Mouse (Mus musculus) neural tube, embryonic 14.5 days (tissue): ENCODE data around the gene Stk39. TPM values are rescaled to one million over a fixed set of nuclear protein-coding genes. Genes with fewer than 3 reads are reported as not detected.
A peak's percentile ranks its signal among the peaks of the same experiment; 100 is the strongest.

Source experiments
- ATAC-seq: fragments of 200-750 bp; cut with Nextera tagmentation; 2 replicates; pipeline ENCODE4 v1.8.0; 2017; ENCODE audit warnings: low read depth, mild to moderate bottlenecking, moderate TSS enrichment, moderate library complexity
- H3K27ac ChIP-seq: fragments of 300-500 bp; sonication (generic); 2 replicates; pipeline ENCODE4 v1.5.1; 2014; ENCODE audit warnings: low read depth, mild to moderate bottlenecking, control low read depth, low read length, moderate library complexity, mixed read lengths
- H3K27me3 ChIP-seq: fragments of 300-500 bp; sonication (generic); 2 replicates; pipeline ENCODE4 v1.6.1; 2014; ENCODE audit warnings: low read length; ENCODE audit not compliant: control insufficient read depth, insufficient read depth
- H3K36me3 ChIP-seq: fragments of 300-500 bp; sonication (generic); 2 replicates; pipeline ENCODE4 v1.6.1; 2014; ENCODE audit warnings: low read length, mixed read lengths; ENCODE audit not compliant: control insufficient read depth, insufficient read depth
- H3K4me1 ChIP-seq: fragments of 300-500 bp; sonication (generic); 2 replicates; pipeline ENCODE4 v1.6.1; 2014; ENCODE audit warnings: low read length; ENCODE audit not compliant: control insufficient read depth, insufficient read depth
- H3K4me2 ChIP-seq: fragments of 300-500 bp; sonication (generic); 2 replicates; pipeline ENCODE4 v1.6.1; 2014; ENCODE audit warnings: mild to moderate bottlenecking, low read depth, low read length, control low read depth
- H3K4me3 ChIP-seq: fragments of 300-500 bp; sonication (generic); 2 replicates; pipeline ENCODE4 v1.5.1; 2014; ENCODE audit warnings: low read depth, low read length, control low read depth, mixed read lengths
- H3K9ac ChIP-seq: fragments of 300-500 bp; sonication (generic); replicated peaks from 2 replicates; pipeline ENCODE4 v1.6.1; 2014; ENCODE audit warnings: low read depth, mild to moderate bottlenecking, control low read depth, low read length, mixed read lengths
- H3K9me3 ChIP-seq: fragments of 300-500 bp; sonication (generic); 2 replicates; pipeline ENCODE4 v1.6.1; 2016; ENCODE audit warnings: low read length; ENCODE audit not compliant: control insufficient read depth
- WGBS: fragments of 180-500 bp; shearing (Covaris S2); extraction: QIAGEN DNeasy Blood & Tissue Kit; methylation state at CpG from one replicate; pipeline ENCODE4 v1.1.7; 2014; 5-methylcytosine and 5-hydroxymethylcytosine counted together
- polyA plus RNA-seq: library from polyadenylated mRNA; unstranded; fragments of >200 nt; fragmentation: Nextera tagmentation; extraction: Ambion mirVana; gene quantifications from 2 replicates; pipeline ENCODE4 v1.2.1, GENCODE M21; 2014

The Stk39 gene
- polyA plus RNA-seq, 1 experiment from 2014 or later = 37.0 TPM

GRCm38 (mm10) chr2:68442113-68442717 lies 29.9 kb downstream of the Stk39 start:
- no peaks in the 10 kb centered on the region for H3K36me3 ChIP-seq
- no peak overlapping the region for H3K9ac ChIP-seq
- H3K4me3 ChIP-seq = no peak overlapping the region
- no peak overlapping the region for H3K27ac ChIP-seq
- H3K9me3 ChIP-seq = no peaks in the 10 kb centered on the region
- H3K4me2 ChIP-seq = no peak overlapping the region
- no peaks in the 10 kb centered on the region for H3K27me3 ChIP-seq
- H3K4me1 ChIP-seq = no peaks in the 10 kb centered on the region
- 69% methylated on average over 5 of the region's 5 CpGs for WGBS
- ATAC-seq = no peak

- no peak for ATAC-seq
- no peak overlapping the region for H3K9ac ChIP-seq
- peaks cover 11% of the 10 kb centered on the region; the same call in 1 of the 2 replicates for H3K4me1 ChIP-seq
- H3K4me2 ChIP-seq = no peak overlapping the region
- no peaks in the 10 kb centered on the region for H3K9me3 ChIP-seq
- 94% methylated on average over 9 of the region's 9 CpGs for whole genome bisulfite sequencing
- no peak overlapping the region for H3K27ac ChIP-seq
- H3K27me3 ChIP-seq = no peaks in the 10 kb centered on the region
- H3K36me3 ChIP-seq = no peaks in the 10 kb centered on the region
- H3K4me3 ChIP-seq = no peak overlapping the region
Measured at GRCm38 (mm10) chr2:68439614-68440013, 32.5 kb downstream of the Stk39 start.

- Histone ChIP-seq H3K36me3 (no peaks in the 10 kb centered on the region), H3K27ac (no peak overlapping the region), H3K9ac (no peak overlapping the region), H3K27me3 (no peaks in the 10 kb centered on the region), H3K9me3 (no peaks in the 10 kb centered on the region), H3K4me3 (no peak overlapping the region), H3K4me1 (peaks cover 11% of the 10 kb centered on the region; the same call in 1 of the 2 replicates), H3K4me2 (no peak overlapping the region)
- no peak for ATAC-seq
- 71% methylated on average over 5 of the region's 5 CpGs for WGBS
Measured at GRCm38 (mm10) chr2:68437920-68438319, 34.1 kb downstream of the Stk39 start.

GRCm38 (mm10) chr2:68437216-68437615 lies 34.9 kb downstream of the Stk39 start:
- H3K36me3 ChIP-seq = no peaks in the 10 kb centered on the region
- H3K27ac ChIP-seq = no peak overlapping the region
- H3K4me1 ChIP-seq = peaks cover 11% of the 10 kb centered on the region; the same call in 1 of the 2 replicates
- WGBS = 86% methylated on average over 7 of the region's 7 CpGs
- H3K9ac ChIP-seq = no peak overlapping the region
- no peak overlapping the region for H3K4me3 ChIP-seq
- H3K4me2 ChIP-seq = no peak overlapping the region
- H3K9me3 ChIP-seq = no peaks in the 10 kb centered on the region
- ATAC-seq = no peak
- H3K27me3 ChIP-seq = no peaks in the 10 kb centered on the region

- H3K9me3 ChIP-seq = no peaks in the 10 kb centered on the region
- H3K4me3 ChIP-seq = no peak overlapping the region
- WGBS = 40% methylated on average over 10 of the region's 10 CpGs
- ATAC-seq = no peak
- no peaks in the 10 kb centered on the region for H3K36me3 ChIP-seq
- no peak overlapping the region; the same call in 1 of the 2 replicates for H3K9ac ChIP-seq
- no peaks in the 10 kb centered on the region for H3K27me3 ChIP-seq
- peaks cover 11% of the 10 kb centered on the region; the same call in 1 of the 2 replicates for H3K4me1 ChIP-seq
- H3K4me2 ChIP-seq = peak overlapping the region; percentile 12; the same call in 1 of the 2 replicates
- no peak overlapping the region for H3K27ac ChIP-seq
Measured at GRCm38 (mm10) chr2:68436305-68436704, 35.8 kb downstream of the Stk39 start.

DNA sequence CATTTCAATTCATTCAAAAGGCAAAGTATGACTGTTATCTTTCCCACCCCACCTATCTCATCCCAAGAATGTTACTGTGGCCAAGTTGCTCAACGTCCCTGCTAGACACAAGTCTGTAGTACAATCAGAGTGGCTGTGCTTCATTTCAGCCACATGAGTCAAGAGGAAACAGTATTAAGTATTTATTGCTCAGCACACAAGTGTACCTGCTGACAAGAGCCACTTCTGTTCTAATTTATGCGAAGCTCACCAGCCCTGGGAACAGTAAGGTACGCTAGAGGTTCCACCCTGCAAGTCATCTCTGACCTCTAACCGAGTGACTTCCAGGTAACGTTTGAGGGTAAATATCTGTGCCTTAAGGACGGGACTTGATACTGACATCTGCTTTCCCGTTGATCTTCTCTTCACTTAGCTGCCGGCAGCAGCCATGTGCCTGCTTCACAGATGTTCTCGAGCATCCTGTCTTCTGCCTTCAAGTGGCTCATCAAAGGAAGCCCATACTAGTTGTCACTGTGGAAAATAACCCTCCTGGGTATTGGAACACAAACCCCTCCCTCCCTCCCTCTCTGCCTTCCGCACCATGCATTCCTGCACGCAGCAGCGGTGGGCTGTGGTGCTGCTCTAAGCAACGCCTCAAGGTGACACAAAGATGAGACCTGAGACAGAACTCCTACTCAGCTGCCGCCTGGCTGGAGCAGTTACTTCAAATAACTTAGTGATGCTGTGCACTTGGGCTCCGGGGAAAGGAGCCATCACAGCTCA lies 36.4 kb downstream of the Stk39 start:
- ATAC-seq = no peak; the same call in 1 of the 2 replicates
- H3K36me3 ChIP-seq = no peaks in the 10 kb centered on the region
- no peak overlapping the region; the same call in 1 of the 2 replicates for H3K9ac ChIP-seq
- peaks cover 11% of the 10 kb centered on the region; the same call in 1 of the 2 replicates for H3K4me1 ChIP-seq
- WGBS = 28% methylated on average over 15 of the region's 15 CpGs
- H3K4me2 ChIP-seq = peak overlapping the region; percentile 12; the same call in 1 of the 2 replicates
- no peak overlapping the region for H3K4me3 ChIP-seq
- H3K27ac ChIP-seq = no peak overlapping the region
- no peaks in the 10 kb centered on the region for H3K27me3 ChIP-seq
- H3K9me3 ChIP-seq = no peaks in the 10 kb centered on the region

DNA sequence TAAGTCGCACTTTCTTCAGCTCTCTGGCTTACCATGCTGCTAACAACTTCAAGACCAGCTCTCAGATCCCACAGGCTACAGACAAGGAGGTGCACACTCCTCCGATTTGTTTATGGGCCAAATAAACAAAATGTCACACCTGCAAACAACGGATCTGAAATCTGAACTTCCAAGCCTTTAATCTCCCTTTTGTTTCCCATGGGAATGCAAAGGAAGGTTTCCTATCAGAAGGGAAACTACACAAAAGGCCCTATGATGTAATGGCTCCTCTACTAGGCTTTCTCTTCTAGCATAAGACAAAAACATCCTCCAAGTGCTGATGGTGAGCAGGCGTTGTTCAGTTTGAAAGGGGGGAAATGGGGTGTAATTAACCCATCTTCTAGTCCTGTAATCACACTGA lies 37.1 kb downstream of the Stk39 start:
- Histone ChIP-seq H3K9ac (no peak overlapping the region), H3K9me3 (no peaks in the 10 kb centered on the region), H3K4me2 (no peak overlapping the region), H3K27ac (no peak overlapping the region), H3K36me3 (no peaks in the 10 kb centered on the region), H3K4me3 (no peak overlapping the region), H3K27me3 (no peaks in the 10 kb centered on the region), H3K4me1 (peaks cover 11% of the 10 kb centered on the region; the same call in 1 of the 2 replicates)
- WGBS = 21% methylated on average over 4 of the region's 4 CpGs
- ATAC-seq = no peak

- WGBS = 58% methylated on average over 5 of the region's 5 CpGs
- Histone ChIP-seq H3K27me3 (no peaks in the 10 kb centered on the region), H3K9ac (no peak overlapping the region), H3K4me3 (no peak overlapping the region), H3K4me2 (no peak overlapping the region), H3K4me1 (peaks cover 11% of the 10 kb centered on the region; the same call in 1 of the 2 replicates), H3K36me3 (no peaks in the 10 kb centered on the region), H3K9me3 (no peaks in the 10 kb centered on the region), H3K27ac (no peak overlapping the region)
- no peak for ATAC-seq
Measured at GRCm38 (mm10) chr2:68434576-68434975, 37.5 kb downstream of the Stk39 start.

GRCm38 (mm10) chr2:68433736-68434312 lies 38.2 kb downstream of the Stk39 start:
- Histone ChIP-seq H3K4me3 (no peak overlapping the region), H3K4me2 (no peak overlapping the region), H3K9ac (no peak overlapping the region), H3K4me1 (peaks cover 11% of the 10 kb centered on the region; the same call in 1 of the 2 replicates), H3K9me3 (no peaks in the 10 kb centered on the region), H3K27ac (no peak overlapping the region), H3K27me3 (no peaks in the 10 kb centered on the region), H3K36me3 (no peaks in the 10 kb centered on the region)
- 75% methylated on average over 9 of the region's 9 CpGs for WGBS
- no peak for ATAC-seq
